Mouse (Mus musculus) spleen, embryonic (tissue): Measurements from ENCODE around the gene March2.

Experiments used
- CTCF ChIA-PET: fragments of 350-600 bp; sonication (Branson Sonifier 250); formaldehyde crosslinking; loops from one replicate; lab custom pipeline; 2022; lab: Charles Lee

The March2 gene

GRCm38 (mm10) chr17:33718944-33719725, 665 bp upstream of the March2 start:
- CTCF ChIA-PET: interaction anchor here (2.2 kb wide), 1 partner anchor 42 kb away, joined by 7 read pairs; no protein-coding TSS in a partner anchor

GRCm38 (mm10) chr17:33717982-33718381, 488 bp downstream of the March2 start:
- CTCF ChIA-PET: interaction anchor here (0.6 to 2.2 kb wide), 2 partner anchors 43 to 1194 kb away, joined by 3 to 7 read pairs; no protein-coding TSS in a partner anchor

GRCm38 (mm10) chr17:33717246-33717645, 1.2 kb downstream of the March2 start:
- CTCF ChIA-PET: interaction anchor here (0.6 to 2.2 kb wide), 2 partner anchors 44 to 1195 kb away, joined by 3 to 7 read pairs; no protein-coding TSS in a partner anchor

- CTCF ChIA-PET: no interaction called here
Observed at GRCm38 (mm10) chr17:33714779-33715178, 3.7 kb downstream of the March2 start.

- CTCF ChIA-PET: interaction anchor here (0.6 kb wide), 1 partner anchor 31 kb away, joined by 4 read pairs; no protein-coding TSS in a partner anchor
Observed at GRCm38 (mm10) chr17:33713271-33713670, 5.2 kb downstream of the March2 start.

- CTCF ChIA-PET: no interaction called here
Observed at GRCm38 (mm10) chr17:33709834-33710233, 8.6 kb downstream of the March2 start.

GRCm38 (mm10) chr17:33703091-33703490, 15.4 kb downstream of the March2 start:
- CTCF ChIA-PET: no interaction called here

GRCm38 (mm10) chr17:33702178-33702577, 16.3 kb downstream of the March2 start:
- CTCF ChIA-PET: no interaction called here

- CTCF ChIA-PET: interaction anchor here (0.6 kb wide), 1 partner anchor 229 kb away, joined by 6 read pairs; no protein-coding TSS in a partner anchor
Observed at GRCm38 (mm10) chr17:33695471-33695870, 23.0 kb downstream of the March2 start.

- CTCF ChIA-PET: no interaction called here
Observed at GRCm38 (mm10) chr17:33686760-33687159, 31.7 kb downstream of the March2 start, which contains the start of gene Hnrnpm. Gene Hnrnpm (minus strand): TSS chr17:33686860.

- CTCF ChIA-PET: interaction anchor here (1.1 kb wide), 1 partner anchor 11 kb away, joined by 4 read pairs; no protein-coding TSS in a partner anchor
Observed at GRCm38 (mm10) chr17:33685249-33685653, 33.2 kb downstream of the March2 start.

- CTCF ChIA-PET: interaction anchor here (1.1 kb wide), 1 partner anchor 10 kb away, joined by 4 read pairs; no protein-coding TSS in a partner anchor
Observed at GRCm38 (mm10) chr17:33684671-33685231, 33.7 kb downstream of the March2 start.

- CTCF ChIA-PET: no interaction called here
Observed at GRCm38 (mm10) chr17:33681767-33682166, 36.7 kb downstream of the March2 start.

GRCm38 (mm10) chr17:33678771-33679170, 39.7 kb downstream of the March2 start:
- CTCF ChIA-PET: no interaction called here

- CTCF ChIA-PET: no interaction called here
Observed at GRCm38 (mm10) chr17:33676086-33676485, 42.4 kb downstream of the March2 start.

- CTCF ChIA-PET: no interaction called here
Observed at GRCm38 (mm10) chr17:33675452-33675851, 43.0 kb downstream of the March2 start.

- CTCF ChIA-PET: interaction anchor here (0.7 to 1.7 kb wide), 2 partner anchors 11 to 1338 kb away, joined by 4 to 11 read pairs; no protein-coding TSS in a partner anchor
Observed at GRCm38 (mm10) chr17:33673837-33674236, 44.6 kb downstream of the March2 start.

- CTCF ChIA-PET: no interaction called here
Observed at GRCm38 (mm10) chr17:33669681-33670080, 48.8 kb downstream of the March2 start.

GRCm38 (mm10) chr17:33666813-33667212, 51.7 kb downstream of the March2 start:
- CTCF ChIA-PET: no interaction called here

- CTCF ChIA-PET: no interaction called here
Observed at GRCm38 (mm10) chr17:33649781-33650475, 68.5 kb downstream of the March2 start.

- CTCF ChIA-PET: no interaction called here
Observed at GRCm38 (mm10) chr17:33645073-33645472, 73.4 kb downstream of the March2 start.

GRCm38 (mm10) chr17:33644068-33644467, 74.4 kb downstream of the March2 start:
- CTCF ChIA-PET: interaction anchor here (1.0 kb wide), 1 partner anchor 15 kb away, joined by 3 read pairs; no protein-coding TSS in a partner anchor
